Mouse (Mus musculus): Measurements from ENCODE around the gene H2afj.

GRCm38 (mm10) chr6:136795110-136795509 is 12.9 kb upstream of the H2afj start:
- TF ChIP-seq CTCF (IDR thresholded peaks at IDR 0.05; ENCODE audit: borderline replicate concordance, control insufficient read depth, extremely low read depth, insufficient read depth, low read length, poor library complexity) (no peak), POLR2A (IDR thresholded peaks at IDR 0.05; ENCODE audit: control insufficient read depth, extremely low read depth, insufficient read depth, low read length, poor library complexity) (no peak)

Measured in thymus, adult 2 months (tissue).